Mouse (Mus musculus) embryo, embryonic 11.5 days (tissue): ENCODE data around the gene Oas1h.
"Not testable (repeated sequence)": the region's sequence is repeated elsewhere in the genome, so short reads cannot be mapped to it uniquely, and the experiment has no call there.

Source experiments
- DNase-seq: peaks from one replicate; pipeline ENCODE4 v3.0.0-alpha.2; 2012; ENCODE audit warnings: low read depth, low spot score

Gene Oas1h

DNA sequence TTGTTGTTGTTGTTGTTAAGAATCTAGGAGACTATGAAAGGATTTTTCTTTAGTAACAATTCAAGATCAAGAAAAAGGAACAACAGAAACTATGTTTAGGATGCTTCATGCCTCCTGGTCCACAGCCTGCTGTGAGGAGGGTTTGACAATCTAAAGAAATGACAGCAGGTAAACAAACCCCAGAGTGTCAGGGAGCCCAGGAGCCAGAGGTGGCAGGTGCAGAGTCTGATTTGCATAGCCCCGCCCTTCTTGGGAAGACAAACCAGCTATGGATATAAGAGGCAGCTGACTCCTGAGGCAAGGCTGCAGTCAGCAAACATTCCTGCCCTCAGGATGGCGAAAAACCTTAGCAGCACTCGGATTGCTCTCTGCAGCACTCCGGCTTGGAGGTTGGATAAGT is at the start of gene Oas1h:
Gene Oas1h (plus strand): TSS at position 301 of the 400 bp plus-strand sequence.
- no peak for DNase-seq

DNA sequence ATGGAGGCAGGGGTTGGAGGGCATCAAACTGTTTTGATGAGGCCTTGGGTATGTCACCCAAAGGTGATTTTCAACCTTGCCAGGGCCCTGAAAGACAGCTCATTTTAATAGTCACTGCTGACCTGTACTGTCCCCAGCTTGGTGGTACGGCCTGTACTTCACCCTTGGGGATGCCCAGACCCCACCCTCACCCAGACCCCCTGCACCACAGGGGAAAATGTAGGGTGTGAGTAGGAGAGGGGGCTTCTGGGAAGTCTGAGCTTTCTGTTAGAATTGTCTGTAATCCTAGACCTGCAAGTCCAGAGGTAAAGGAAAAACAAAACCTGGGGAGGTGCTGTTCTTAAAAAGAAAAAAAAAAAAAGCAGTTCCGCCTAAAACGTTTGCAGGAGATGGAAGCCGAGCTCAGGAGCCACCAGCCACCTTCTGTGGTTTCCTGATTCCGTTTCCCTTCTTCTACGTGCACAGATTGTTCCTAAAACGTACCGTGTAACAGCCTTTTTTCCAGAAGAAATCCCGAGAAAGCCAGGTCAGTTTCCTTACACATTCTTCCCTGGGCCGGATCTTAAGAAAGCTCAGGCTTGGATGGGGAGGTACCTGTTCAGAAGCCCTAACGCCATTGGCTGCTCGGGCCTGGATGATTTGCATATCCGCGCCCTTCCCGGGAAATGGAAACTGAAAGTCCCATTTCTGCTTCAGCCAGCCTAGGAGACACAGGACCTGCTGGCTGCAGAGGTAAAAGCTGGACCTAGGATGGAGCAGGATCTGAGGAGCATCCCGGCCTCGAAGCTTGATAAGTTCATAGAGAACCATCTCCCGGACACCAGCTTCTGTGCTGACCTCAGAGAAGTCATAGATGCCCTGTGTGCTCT is 49.0 kb upstream of the Oas1h start, which contains the start of gene Oas1c:
Gene Oas1c (minus strand): TSS at position 564 of the 869 bp plus-strand sequence.
- peak; percentile 67 for DNase-seq

DNA sequence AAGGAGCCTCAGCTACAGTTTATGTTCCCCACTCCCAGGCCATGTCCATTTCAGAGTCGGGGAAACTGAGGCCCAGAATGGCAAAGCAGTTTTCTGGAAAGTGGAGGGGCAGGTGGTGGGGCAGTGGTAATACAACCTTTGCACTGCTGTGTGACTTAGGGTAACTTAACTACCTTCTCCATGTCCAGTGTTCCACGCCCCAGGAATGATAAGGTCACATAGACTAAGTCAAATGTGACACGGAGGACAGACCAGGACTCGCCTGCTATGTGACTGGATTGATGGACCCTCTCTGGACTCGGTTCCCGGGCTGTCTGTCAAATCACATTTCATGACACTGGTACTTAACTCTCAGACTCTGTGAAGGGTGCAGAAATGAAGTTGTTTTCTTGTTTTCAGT is 48.2 kb upstream of the Oas1h start:
- DNase-seq: no peak

DNA sequence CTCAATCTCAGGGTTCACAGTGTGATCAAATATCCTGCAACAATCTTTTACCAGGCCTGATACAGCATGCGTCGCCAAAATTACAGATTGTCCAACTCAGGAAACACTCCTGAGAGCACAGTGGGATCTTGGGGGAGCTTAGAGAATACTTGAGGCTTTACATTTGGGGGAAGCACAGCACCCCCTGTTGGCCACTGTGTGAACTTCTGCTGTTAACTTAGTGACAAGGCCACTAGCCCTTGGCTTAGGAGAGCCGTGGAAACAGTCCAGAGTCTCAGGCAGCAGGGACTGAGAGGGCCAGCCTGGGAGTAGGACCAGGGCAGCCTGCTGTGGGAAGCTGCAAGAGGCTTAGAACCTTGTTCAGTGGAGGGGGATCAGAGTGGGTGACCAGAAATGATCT is 45.3 kb upstream of the Oas1h start:
- DNase-seq: no peak

GRCm38 (mm10) chr5:120818999-120819398 is 42.2 kb upstream of the Oas1h start:
- DNase-seq: no peak

DNA sequence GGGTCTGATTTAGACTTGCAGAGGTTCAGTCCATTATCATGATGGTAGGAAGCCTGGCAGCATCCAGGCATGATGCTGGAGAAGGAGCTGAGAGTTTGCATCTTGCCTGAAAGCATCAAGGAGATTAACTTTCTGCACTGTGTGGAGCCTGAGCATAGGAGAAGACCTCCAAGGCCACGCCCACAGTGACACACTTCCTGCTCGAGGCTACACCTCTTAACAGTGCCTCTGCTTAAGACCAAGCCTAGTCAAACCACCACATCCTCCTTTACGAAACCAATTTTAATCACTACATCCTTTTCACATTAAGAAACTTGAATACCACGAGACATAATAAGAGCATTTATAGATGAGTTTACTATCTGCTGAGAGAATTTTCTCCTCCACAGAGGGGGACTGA is 30.2 kb upstream of the Oas1h start:
- no peak for DNase-seq

DNA sequence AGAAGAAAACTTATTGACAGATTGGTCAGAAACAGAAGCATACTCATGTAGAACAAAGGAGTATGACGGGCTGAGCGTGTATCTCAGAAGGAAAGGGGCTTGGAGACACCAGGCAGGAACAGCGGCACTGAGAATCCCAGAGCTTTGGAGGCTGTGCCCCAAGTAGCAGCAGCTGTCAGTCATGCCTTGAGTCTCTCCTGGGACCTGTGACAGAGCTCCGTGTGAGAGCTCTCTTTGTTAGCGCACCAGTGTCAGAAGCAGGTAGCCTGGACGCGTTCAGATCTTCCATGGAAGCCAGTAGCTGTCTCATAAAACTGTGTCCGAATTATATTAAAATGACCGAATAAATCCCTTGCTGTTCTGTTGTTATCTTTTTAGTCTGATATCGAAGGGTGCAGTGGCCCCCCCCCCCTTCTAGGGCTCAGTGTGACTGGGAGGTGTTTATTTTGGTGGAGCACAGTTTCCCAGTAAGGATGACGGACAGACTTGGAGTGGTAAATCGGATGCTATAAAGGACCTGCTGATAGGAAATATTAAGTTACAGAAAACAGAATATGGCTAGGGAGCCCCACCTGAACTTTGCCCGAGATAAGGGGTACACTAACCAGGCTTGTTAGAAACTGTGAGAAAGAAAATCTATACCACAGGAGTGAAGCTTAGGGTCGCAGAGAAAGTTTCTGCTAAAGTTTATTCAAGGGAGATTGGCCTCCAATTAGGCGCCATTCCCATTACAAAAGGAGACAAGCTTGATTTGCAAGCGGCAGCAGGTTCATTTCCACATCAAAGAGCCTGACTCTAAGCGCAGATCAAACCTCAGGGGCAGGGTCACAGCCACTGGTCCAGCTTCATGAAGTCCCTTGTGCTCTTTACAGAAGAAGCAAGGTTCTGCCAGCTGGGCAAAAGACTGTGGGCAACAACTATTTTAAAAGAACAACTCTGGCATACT is 27.6 kb upstream of the Oas1h start:
- no peak for DNase-seq

DNA sequence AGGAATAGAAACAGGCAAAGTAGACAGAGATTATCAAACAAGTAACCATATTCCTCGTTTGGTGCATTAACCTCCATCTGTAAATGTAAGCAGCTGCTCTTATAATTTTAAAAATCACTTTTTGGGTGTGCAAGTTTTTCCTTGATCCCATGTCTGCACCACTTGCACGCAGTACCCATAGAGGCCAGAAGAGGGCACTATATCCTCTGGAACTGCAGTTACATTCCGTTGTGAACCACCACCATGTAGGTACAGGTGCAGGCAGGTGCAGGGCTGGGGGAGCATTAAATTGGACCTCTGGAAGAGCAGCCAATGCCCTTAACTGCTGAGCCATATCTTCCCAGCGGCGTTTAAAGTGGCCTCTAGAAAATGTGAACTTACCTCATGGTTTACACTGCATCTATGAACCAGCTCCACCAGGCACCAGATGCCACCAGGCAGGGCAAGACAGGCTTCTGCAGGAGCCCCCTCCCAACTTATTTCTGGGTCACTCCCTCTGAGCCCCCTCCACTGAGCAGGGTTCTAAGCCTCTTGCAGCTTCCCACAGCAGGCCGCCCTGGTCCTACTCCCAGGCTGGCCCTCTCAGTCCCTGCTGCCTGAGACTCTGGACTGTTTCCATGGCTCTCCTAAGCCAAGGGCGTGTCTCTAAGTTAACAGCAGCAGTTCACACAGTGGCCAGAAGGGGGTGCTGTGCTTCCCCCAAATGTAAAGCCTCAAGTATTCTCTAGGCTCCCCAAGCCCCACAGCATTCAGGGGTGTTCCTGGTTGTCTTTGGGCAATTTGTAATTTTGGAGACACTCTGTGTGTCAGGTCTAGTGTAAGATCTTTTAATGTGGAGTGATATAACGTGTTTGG is 24.3 kb upstream of the Oas1h start:
- peak; percentile 29 for DNase-seq

- no peak for DNase-seq
These were observed 16.5 kb upstream of the Oas1h start for GRCm38 (mm10) chr5:120844713-120845112.

GRCm38 (mm10) chr5:120847067-120847466 is 14.2 kb upstream of the Oas1h start, which contains the start of gene Oas1f:
Gene Oas1f, plus strand, starts transcription at chr5:120847367.
- DNase-seq: no peak

DNA sequence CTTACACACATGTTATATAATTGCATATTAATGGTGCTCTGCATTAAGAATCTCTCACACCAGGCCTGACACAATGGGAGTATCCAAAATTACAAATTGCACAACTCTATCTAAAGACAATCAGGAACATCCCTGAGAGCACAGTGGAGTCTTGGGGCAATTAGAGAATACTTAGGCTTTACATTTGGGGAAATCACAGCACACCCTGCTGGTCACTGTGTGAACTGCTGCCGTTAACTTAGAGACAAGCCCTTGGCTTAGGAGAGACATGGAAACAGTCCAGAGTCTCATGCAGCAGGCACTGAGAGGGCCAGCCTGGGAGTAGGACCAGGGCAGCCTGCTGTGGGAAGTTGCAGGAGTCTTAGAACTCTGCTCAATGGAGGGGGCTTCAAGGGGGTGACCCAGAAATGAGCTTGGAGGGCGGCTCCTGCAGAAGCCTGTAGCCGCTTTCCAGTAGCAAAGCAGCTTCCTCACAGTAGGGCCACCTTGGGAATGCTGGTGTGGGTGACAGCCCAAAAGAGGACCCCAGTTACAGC is 11.6 kb upstream of the Oas1h start:
- DNase-seq: peak; percentile 19

GRCm38 (mm10) chr5:120859241-120859640 is 2.0 kb upstream of the Oas1h start:
- DNase-seq: no peak

GRCm38 (mm10) chr5:120865336-120865860 is 4.2 kb downstream of the Oas1h start:
- no peak for DNase-seq

DNA sequence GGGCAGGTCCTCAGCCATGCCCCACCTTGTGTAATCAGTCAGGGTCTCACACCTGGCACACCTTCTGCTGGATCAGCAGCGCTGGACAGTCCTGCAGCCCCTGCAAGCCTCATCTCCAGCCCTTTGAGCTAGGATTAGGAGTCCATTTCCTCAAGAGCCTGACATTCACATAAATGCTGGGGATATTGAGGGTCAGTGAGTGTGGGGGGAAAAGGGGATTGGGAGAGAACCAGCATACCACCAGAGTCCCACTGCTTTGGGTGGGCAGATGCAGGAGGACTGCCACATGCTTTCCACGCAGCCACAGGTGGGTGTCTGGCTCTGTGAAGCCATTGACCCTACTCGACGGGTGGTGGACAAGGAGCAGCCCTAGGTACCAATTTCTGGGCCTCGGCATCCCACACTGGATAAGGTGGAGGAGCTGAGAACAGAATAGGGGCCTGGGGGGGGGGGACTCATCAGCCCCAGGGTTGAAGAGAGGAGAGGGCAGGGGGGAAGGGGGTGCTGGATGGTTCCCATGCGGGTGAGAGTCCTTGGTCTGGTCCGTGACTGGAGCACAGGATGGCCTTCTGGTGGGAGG is 8.3 kb downstream of the Oas1h start:
- DNase-seq: no peak

DNA sequence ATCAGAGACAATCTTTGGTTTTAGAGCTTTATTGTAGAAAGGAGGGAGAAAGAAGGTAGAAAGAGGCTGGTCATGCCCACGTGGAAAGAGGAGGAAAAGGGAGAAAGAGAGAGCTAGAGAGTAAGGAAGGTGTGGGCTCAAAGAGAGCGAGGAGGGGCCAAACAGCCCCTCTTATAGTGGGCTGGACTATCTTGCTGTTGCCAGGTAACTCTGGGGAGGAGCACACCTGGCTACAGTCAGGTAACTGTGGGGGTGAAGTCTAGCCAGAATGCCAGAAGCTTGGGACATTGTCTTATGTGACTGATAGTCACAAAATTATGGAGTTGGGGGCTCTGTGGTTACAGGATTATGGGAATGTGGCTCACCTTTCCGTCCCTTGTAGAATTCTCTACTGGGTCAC is 8.9 kb downstream of the Oas1h start:
- DNase-seq: no peak

DNA sequence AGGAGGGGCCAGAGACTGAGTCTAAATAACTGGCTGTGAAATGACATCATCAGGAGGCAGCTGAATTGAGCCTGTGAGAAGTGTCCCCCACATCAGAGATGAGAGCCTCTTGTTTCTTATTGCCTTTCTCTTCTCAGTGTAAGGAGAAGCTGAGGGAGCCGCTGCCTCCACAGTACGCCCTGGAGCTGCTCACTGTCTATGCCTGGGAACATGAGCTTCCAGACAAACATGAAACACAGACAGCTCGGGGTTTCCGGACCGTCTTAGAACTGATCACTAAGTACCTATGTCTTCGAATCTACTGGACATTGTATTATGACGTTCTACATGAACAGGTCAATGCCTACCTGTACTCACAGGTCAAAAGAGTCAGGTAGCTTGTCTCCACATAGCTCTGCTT is 9.6 kb downstream of the Oas1h start:
- DNase-seq: no peak

DNA sequence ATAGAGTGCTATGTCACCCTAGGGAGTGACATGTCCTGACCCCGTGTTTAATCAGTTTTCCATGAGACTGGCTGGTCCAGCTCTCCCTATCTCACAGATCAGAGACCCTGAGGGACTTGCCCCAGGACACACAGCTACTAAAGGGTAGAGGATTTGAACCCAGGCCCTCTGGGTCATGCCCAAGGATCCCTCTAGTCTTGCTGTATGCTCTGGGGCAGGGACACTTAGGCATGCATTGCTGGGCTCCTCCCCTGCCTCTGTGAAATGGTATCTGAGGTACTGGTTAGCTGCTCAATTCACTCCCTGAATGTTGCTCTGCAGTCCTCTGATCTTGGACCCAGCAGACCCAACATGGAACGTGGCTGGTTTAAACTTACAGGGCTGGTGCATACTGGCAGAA is 10.2 kb downstream of the Oas1h start:
- no peak for DNase-seq

DNA sequence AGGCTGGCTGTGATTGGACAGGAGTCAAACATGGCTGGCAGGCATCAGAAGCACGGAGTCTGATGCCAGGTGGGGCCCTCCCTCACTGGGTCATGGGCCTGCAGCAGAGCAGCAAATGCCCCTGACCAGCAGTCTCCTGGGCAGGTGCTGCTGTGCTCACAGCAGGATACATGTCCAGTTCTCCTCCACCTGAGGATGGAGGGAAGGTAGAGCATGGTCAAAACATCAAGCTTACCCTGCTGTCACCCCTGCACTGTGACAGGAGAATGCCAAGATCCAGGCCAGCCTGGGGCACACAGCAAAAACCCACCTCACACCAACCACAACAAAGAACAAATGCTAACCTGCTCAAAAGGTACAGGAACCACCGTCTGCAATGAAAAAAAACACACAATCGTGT is 15.6 kb downstream of the Oas1h start:
- not testable (repeated sequence) for DNase-seq

- not testable (repeated sequence) for DNase-seq
These were observed 16.2 kb downstream of the Oas1h start for GRCm38 (mm10) chr5:120877407-120877806.

DNA sequence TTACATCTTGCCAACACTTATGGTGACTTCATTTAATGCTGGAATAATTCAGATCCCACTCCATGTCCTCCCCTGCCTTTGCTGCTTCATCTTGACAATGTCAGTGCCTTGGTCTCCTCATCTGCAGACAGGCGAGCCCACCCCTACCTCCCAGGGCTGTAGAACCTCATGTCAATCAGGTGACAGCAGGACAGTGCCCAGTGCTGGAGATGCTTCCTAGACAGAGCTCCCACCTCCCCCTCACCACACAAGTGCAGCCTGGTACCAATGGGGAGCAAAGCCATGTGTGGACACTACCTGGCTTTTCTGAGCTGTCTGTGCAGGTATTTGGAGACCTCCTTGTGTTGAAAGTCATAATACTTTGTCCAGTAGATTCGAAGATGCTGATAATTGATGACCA is 17.6 kb downstream of the Oas1h start:
- not testable (repeated sequence) for DNase-seq
